Mouse (Mus musculus): ENCODE data around the gene Slc24a1. TPM values are rescaled to one million over a fixed set of nuclear protein-coding genes. Genes with fewer than 3 reads are reported as not detected.
A peak's percentile ranks its signal among the peaks of the same experiment; 100 is the strongest.

The Slc24a1 gene
- polyA plus RNA-seq, 1 experiment, result 0.01 TPM

- Histone ChIP-seq H3K36me3 (ENCODE audit: control insufficient read depth, insufficient read depth) (peaks cover 38% of the 10 kb centered on the region), H3K27me3 (ENCODE audit: control insufficient read depth, insufficient read depth, insufficient read length) (no peaks in the 10 kb centered on the region), H3ac (ENCODE audit: control insufficient read depth, insufficient read length) (no peak overlapping the region), H3K4me3 (no peak overlapping the region), H3K4me2 (ENCODE audit: low read depth) (no peak overlapping the region), H3K79me2 (ENCODE audit: control insufficient read depth, insufficient read depth) (no peaks in the 10 kb centered on the region)
- TF ChIP-seq USF1 (IDR thresholded peaks at IDR 0.05; ENCODE audit: low read depth), result no peak
- no peak for TF ChIP-seq POLR2A (IDR thresholded peaks at IDR 0.05; ENCODE audit: insufficient read length, low read depth)
- no peak for TF ChIP-seq REST (IDR thresholded peaks at IDR 0.05; ENCODE audit: insufficient read depth, insufficient read length)
- TF ChIP-seq SRF (IDR thresholded peaks at IDR 0.05; ENCODE audit: control insufficient read depth, insufficient read length, low read depth), result no peak
- no peak for TF ChIP-seq POLR2AphosphoS2 (IDR thresholded peaks at IDR 0.05; ENCODE audit: insufficient read length, low read depth)
- no peak for TF ChIP-seq MAX (IDR thresholded peaks at IDR 0.05; ENCODE audit: low read depth)
- no peak for TF ChIP-seq TCF3 (IDR thresholded peaks at IDR 0.05; ENCODE audit: insufficient read length, low read depth)
- no peak for TF ChIP-seq E2F4 (IDR thresholded peaks at IDR 0.05; ENCODE audit: insufficient read depth)
- TF ChIP-seq MYOD1 (IDR thresholded peaks at IDR 0.05; ENCODE audit: control insufficient read depth in 1 of 3, insufficient read length in 2 of 3, low read depth in 2 of 3), result no peak
- no peak for TF ChIP-seq TCF12 (IDR thresholded peaks at IDR 0.05; ENCODE audit: insufficient read depth, poor library complexity, severe bottlenecking)
- TF ChIP-seq MYOG (IDR thresholded peaks at IDR 0.05; ENCODE audit: control insufficient read depth in 1 of 3, insufficient read depth in 1 of 3, insufficient read length in 2 of 3, low read depth in 2 of 3), result no peak
Observed at GRCm38 (mm10) chr9:64985807-64986206, 34.4 kb upstream of the Slc24a1 start.

- Histone ChIP-seq H3ac (ENCODE audit: control insufficient read depth, insufficient read length) (no peak overlapping the region), H3K4me3 (no peak overlapping the region), H3K4me2 (ENCODE audit: low read depth) (no peak overlapping the region), H3K27me3 (ENCODE audit: control insufficient read depth, insufficient read depth, insufficient read length) (no peaks in the 10 kb centered on the region), H3K36me3 (ENCODE audit: control insufficient read depth, insufficient read depth) (peaks cover 42% of the 10 kb centered on the region), H3K79me2 (ENCODE audit: control insufficient read depth, insufficient read depth) (no peaks in the 10 kb centered on the region)
- TF ChIP-seq MYOG (IDR thresholded peaks at IDR 0.05; ENCODE audit: control insufficient read depth in 1 of 3, insufficient read depth in 1 of 3, insufficient read length in 2 of 3, low read depth in 2 of 3) (no peak), USF1 (IDR thresholded peaks at IDR 0.05; ENCODE audit: low read depth) (no peak), SRF (IDR thresholded peaks at IDR 0.05; ENCODE audit: control insufficient read depth, insufficient read length, low read depth) (no peak), E2F4 (IDR thresholded peaks at IDR 0.05; ENCODE audit: insufficient read depth) (no peak), POLR2A (IDR thresholded peaks at IDR 0.05; ENCODE audit: insufficient read length, low read depth) (no peak), TCF12 (IDR thresholded peaks at IDR 0.05; ENCODE audit: insufficient read depth, poor library complexity, severe bottlenecking) (no peak), REST (IDR thresholded peaks at IDR 0.05; ENCODE audit: insufficient read depth, insufficient read length) (no peak), CEBPB (IDR thresholded peaks at IDR 0.05; ENCODE audit: insufficient read depth, poor library complexity, severe bottlenecking) (no peak), MAX (IDR thresholded peaks at IDR 0.05; ENCODE audit: low read depth) (no peak), MYOD1 (IDR thresholded peaks at IDR 0.05; ENCODE audit: control insufficient read depth in 1 of 3, insufficient read length in 2 of 3, low read depth in 2 of 3) (no peak), POLR2AphosphoS2 (IDR thresholded peaks at IDR 0.05; ENCODE audit: insufficient read length, low read depth) (no peak), TCF3 (IDR thresholded peaks at IDR 0.05; ENCODE audit: insufficient read length, low read depth) (no peak)
Observed at GRCm38 (mm10) chr9:64985037-64985794, 33.8 kb upstream of the Slc24a1 start.

DNA sequence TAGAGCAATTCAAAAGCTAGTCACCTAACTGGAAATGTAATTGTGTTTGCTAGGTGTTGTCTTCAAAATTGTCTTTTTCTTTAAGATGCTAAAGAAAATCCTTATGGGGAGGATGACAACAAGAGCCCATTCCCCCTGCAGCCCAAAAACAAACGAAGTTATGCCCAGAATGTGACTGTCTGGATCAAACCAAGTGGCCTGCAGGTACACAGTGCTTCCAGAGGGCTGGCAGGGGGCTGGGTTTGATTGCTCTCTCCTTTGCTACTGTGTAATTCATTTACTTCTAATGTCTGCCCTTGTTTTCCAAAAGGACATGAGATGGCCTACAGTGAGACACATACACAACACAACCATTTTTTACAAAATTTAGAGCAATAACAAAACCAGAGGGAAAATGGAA is 30.5 kb upstream of the Slc24a1 start:
- TF ChIP-seq REST (IDR thresholded peaks at IDR 0.05; ENCODE audit: insufficient read depth, insufficient read length) (no peak), MYOD1 (IDR thresholded peaks at IDR 0.05; ENCODE audit: control insufficient read depth in 1 of 3, insufficient read length in 2 of 3, low read depth in 2 of 3) (no peak), USF1 (IDR thresholded peaks at IDR 0.05; ENCODE audit: low read depth) (no peak), POLR2AphosphoS2 (IDR thresholded peaks at IDR 0.05; ENCODE audit: insufficient read length, low read depth) (no peak), MAX (IDR thresholded peaks at IDR 0.05; ENCODE audit: low read depth) (no peak), E2F4 (IDR thresholded peaks at IDR 0.05; ENCODE audit: insufficient read depth) (no peak), CEBPB (IDR thresholded peaks at IDR 0.05; ENCODE audit: insufficient read depth, poor library complexity, severe bottlenecking) (no peak), TCF3 (IDR thresholded peaks at IDR 0.05; ENCODE audit: insufficient read length, low read depth) (no peak), TCF12 (IDR thresholded peaks at IDR 0.05; ENCODE audit: insufficient read depth, poor library complexity, severe bottlenecking) (no peak), MYOG (IDR thresholded peaks at IDR 0.05; ENCODE audit: control insufficient read depth in 1 of 3, insufficient read depth in 1 of 3, insufficient read length in 2 of 3, low read depth in 2 of 3) (no peak), SRF (IDR thresholded peaks at IDR 0.05; ENCODE audit: control insufficient read depth, insufficient read length, low read depth) (no peak), POLR2A (IDR thresholded peaks at IDR 0.05; ENCODE audit: insufficient read length, low read depth) (no peak)
- Histone ChIP-seq H3K4me3 (no peak overlapping the region), H3K27me3 (ENCODE audit: control insufficient read depth, insufficient read depth, insufficient read length) (no peaks in the 10 kb centered on the region), H3K79me2 (ENCODE audit: control insufficient read depth, insufficient read depth) (no peaks in the 10 kb centered on the region), H3K36me3 (ENCODE audit: control insufficient read depth, insufficient read depth) (peaks cover 55% of the 10 kb centered on the region), H3K4me2 (ENCODE audit: low read depth) (no peak overlapping the region), H3ac (ENCODE audit: control insufficient read depth, insufficient read length) (no peak overlapping the region)

- H3K36me3 ChIP-seq (ENCODE audit: control insufficient read depth, insufficient read depth), result peaks cover 62% of the 10 kb centered on the region
- no peaks in the 10 kb centered on the region for H3K79me2 ChIP-seq (ENCODE audit: control insufficient read depth, insufficient read depth)
- no peak overlapping the region for H3K4me2 ChIP-seq (ENCODE audit: low read depth)
- H3K27me3 ChIP-seq (ENCODE audit: control insufficient read depth, insufficient read depth, insufficient read length), result no peaks in the 10 kb centered on the region
- no peak overlapping the region for H3K4me3 ChIP-seq
- TF ChIP-seq CEBPB (IDR thresholded peaks at IDR 0.05; ENCODE audit: insufficient read depth, poor library complexity, severe bottlenecking) (no peak), MYOD1 (IDR thresholded peaks at IDR 0.05; ENCODE audit: control insufficient read depth in 1 of 3, insufficient read length in 2 of 3, low read depth in 2 of 3) (peak in 2 of 3 experiments; percentile 9 to 36), MYOG (IDR thresholded peaks at IDR 0.05; ENCODE audit: control insufficient read depth in 1 of 3, insufficient read depth in 1 of 3, insufficient read length in 2 of 3, low read depth in 2 of 3) (peak in 1 of 3 experiments; percentile 38)
- H3ac ChIP-seq (ENCODE audit: control insufficient read depth, insufficient read length), result no peak overlapping the region
Observed at GRCm38 (mm10) chr9:64980548-64980947, 29.1 kb upstream of the Slc24a1 start.
